21 mouse cellular contexts compared by ENCODE assay signal in the genomic region with DNA sequence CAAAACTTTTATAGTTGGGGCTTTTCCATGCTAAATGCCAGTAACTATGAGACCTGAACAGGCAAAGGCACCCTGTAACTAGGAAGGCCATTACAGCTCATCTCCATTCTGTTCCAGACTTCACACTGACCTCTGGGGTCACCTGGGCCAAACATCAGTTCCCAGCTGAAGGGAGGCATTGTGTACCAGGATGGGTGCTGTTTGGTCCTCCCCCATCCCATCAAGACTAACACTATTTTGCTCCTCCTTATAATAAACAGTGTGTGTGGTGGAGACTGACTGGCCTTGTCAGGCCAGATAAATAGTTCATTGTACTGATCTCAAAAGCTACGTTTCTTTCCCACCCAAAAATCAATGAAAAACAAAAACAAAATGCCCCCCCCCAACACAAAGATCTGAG.
DNase-seq lines count a peak whose midpoint lies in the region; ATAC-seq lines count a peak whose summit lies in the region.
"Had no signal": no experiment of that assay in that cellular context is flagged by ENCODE, and none has a peak within 500 bp of the region (broad histone marks: within the 10 kb centered on the region; RNA-seq: fewer than 3 reads in every experiment).

No protein-coding gene starts in this region.

- H3K4me1 ChIP-seq in hindbrain, embryonic 11.5 days (replicated peaks; ENCODE audit: control insufficient read depth, insufficient read depth, low read length) = no peaks in the 10 kb centered on the region
- no peaks in the 10 kb centered on the region for H3K4me1 ChIP-seq in hindbrain, embryonic 13.5 days (replicated peaks)
- no peaks in the 10 kb centered on the region for H3K4me1 ChIP-seq in neural tube, embryonic 11.5 days (ENCODE audit: control insufficient read depth, insufficient read depth, low read length)
- no peaks in the 10 kb centered on the region for H3K4me1 ChIP-seq in neural tube, embryonic 15.5 days
- H3K4me1 ChIP-seq: embryonic facial prominence, embryonic 15.5 days; forebrain, embryonic 15.5 days; hindbrain, embryonic 15.5 days had no signal

- no peak overlapping the region for H3K4me2 ChIP-seq in hindbrain, embryonic 11.5 days (replicated peaks; ENCODE audit: low read depth, low read length)
- no peak overlapping the region for H3K4me2 ChIP-seq in hindbrain, embryonic 13.5 days
- no peak overlapping the region for H3K4me2 ChIP-seq in neural tube, embryonic 11.5 days (ENCODE audit: low read depth)
- no peak overlapping the region for H3K4me2 ChIP-seq in neural tube, embryonic 15.5 days
- H3K4me2 ChIP-seq: embryonic facial prominence, embryonic 15.5 days; forebrain, embryonic 15.5 days; heart, embryonic 13.5 days; hindbrain, embryonic 15.5 days had no signal

- H3K27ac ChIP-seq in hindbrain, embryonic 11.5 days (ENCODE audit: low read depth, low read length) = no peak overlapping the region
- no peak overlapping the region for H3K27ac ChIP-seq in hindbrain, embryonic 13.5 days
- H3K27ac ChIP-seq in neural tube, embryonic 11.5 days (ENCODE audit: low read depth, low read length) = no peak overlapping the region
- no peak overlapping the region for H3K27ac ChIP-seq in neural tube, embryonic 15.5 days (replicated peaks)
- H3K27ac ChIP-seq: embryonic facial prominence, embryonic 15.5 days; forebrain, embryonic 10.5 days; forebrain, embryonic 15.5 days; heart, embryonic 13.5 days; hindbrain, embryonic 15.5 days had no signal

- H3K4me3 ChIP-seq in hindbrain, embryonic 11.5 days (ENCODE audit: low read depth, low read length) = no peak overlapping the region
- H3K4me3 ChIP-seq in hindbrain, embryonic 13.5 days = no peak overlapping the region
- no peak overlapping the region for H3K4me3 ChIP-seq in neural tube, embryonic 11.5 days (ENCODE audit: low read depth, low read length)
- H3K4me3 ChIP-seq in neural tube, embryonic 15.5 days (replicated peaks) = no peak overlapping the region
- H3K4me3 ChIP-seq: embryonic facial prominence, embryonic 15.5 days; erythroblast, embryonic 14.5 days; forebrain, embryonic 10.5 days; forebrain, embryonic 15.5 days; heart, embryonic 13.5 days; hindbrain, embryonic 15.5 days had no signal

- no peaks in the 10 kb centered on the region; the same call in 1 of the 2 replicates for H3K27me3 ChIP-seq in hindbrain, embryonic 11.5 days (ENCODE audit: control insufficient read depth, insufficient read depth, low read length)
- peaks cover 4% of the 10 kb centered on the region; the same call in 1 of the 2 replicates for H3K27me3 ChIP-seq in hindbrain, embryonic 13.5 days
- no peaks in the 10 kb centered on the region for H3K27me3 ChIP-seq in neural tube, embryonic 11.5 days (ENCODE audit: control insufficient read depth, insufficient read depth, low read length)
- H3K27me3 ChIP-seq in neural tube, embryonic 15.5 days (replicated peaks) = 0 out of 2 replicates have a peak, but pooled peaks cover 5% of the 10 kb centered on the region
- H3K27me3 ChIP-seq: CH12.LX; hindbrain, embryonic 15.5 days had no signal

- ATAC-seq in hindbrain, embryonic 11.5 days (ENCODE audit: low FRiP score) = peak; percentile 67
- ATAC-seq in hindbrain, embryonic 13.5 days (ENCODE audit: low FRiP score) = no peak
- ATAC-seq in neural tube, embryonic 11.5 days (ENCODE audit: insufficient read depth, low FRiP score, low TSS enrichment) = peak; percentile 58
- ATAC-seq in neural tube, embryonic 15.5 days (ENCODE audit: low FRiP score) = no peak
- ATAC-seq: activated CD4-positive, CD25-positive, alpha-beta regulatory T cell, adult 4 months; forebrain, embryonic 15.5 days; Patski had no signal

- no peak overlapping the region for H3K9ac ChIP-seq in hindbrain, embryonic 11.5 days (ENCODE audit: low read depth, low read length)
- H3K9ac ChIP-seq in hindbrain, embryonic 13.5 days = no peak overlapping the region
- H3K9ac ChIP-seq in neural tube, embryonic 11.5 days (ENCODE audit: low read length) = no peak overlapping the region
- no peak overlapping the region for H3K9ac ChIP-seq in neural tube, embryonic 15.5 days (replicated peaks)
- H3K9ac ChIP-seq: embryonic facial prominence, embryonic 15.5 days; forebrain, embryonic 15.5 days; heart, embryonic 13.5 days; hindbrain, embryonic 15.5 days had no signal

- peak; percentile 17 for DNase-seq in hindbrain, embryonic 11.5 days (ENCODE audit: low spot score)
- no peak for DNase-seq in neural tube, embryonic 11.5 days (ENCODE audit: low spot score)
- DNase-seq in embryo, embryonic 10.5 days (ENCODE audit: low spot score) = peak; percentile 19
- DNase-seq in urinary bladder, adult 2 months (ENCODE audit: low spot score) = no peak
- DNase-seq: adrenal gland, postnatal 14 days; cerebellum, adult 18-20 months; cerebellum, postnatal 10 days; gastrocnemius, postnatal 36 days; heart, adult 11 months; heart, postnatal 36 days had no signal

- WGBS in hindbrain, embryonic 11.5 days = 40% methylated on average over 1 of the region's 1 CpGs
- WGBS in hindbrain, embryonic 13.5 days = 40% methylated on average over 1 of the region's 1 CpGs
- 36% methylated on average over 1 of the region's 1 CpGs for WGBS in neural tube, embryonic 11.5 days
- 30% methylated on average over 1 of the region's 1 CpGs for WGBS in neural tube, embryonic 15.5 days

- H3K36me3 ChIP-seq in hindbrain, embryonic 11.5 days (ENCODE audit: control insufficient read depth, insufficient read depth, low read length) = no peaks in the 10 kb centered on the region
- H3K36me3 ChIP-seq in hindbrain, embryonic 13.5 days = no peaks in the 10 kb centered on the region
- no peaks in the 10 kb centered on the region for H3K36me3 ChIP-seq in neural tube, embryonic 11.5 days (ENCODE audit: control insufficient read depth, insufficient read depth, low read length)
- H3K36me3 ChIP-seq in neural tube, embryonic 15.5 days = no peaks in the 10 kb centered on the region
- H3K36me3 ChIP-seq: embryonic facial prominence, embryonic 15.5 days; forebrain, embryonic 10.5 days; forebrain, embryonic 15.5 days; heart, embryonic 13.5 days; hindbrain, embryonic 15.5 days had no signal

- no peaks in the 10 kb centered on the region for H3K9me3 ChIP-seq in hindbrain, embryonic 11.5 days (ENCODE audit: control insufficient read depth, low read length)
- no peaks in the 10 kb centered on the region for H3K9me3 ChIP-seq in hindbrain, embryonic 13.5 days
- no peaks in the 10 kb centered on the region for H3K9me3 ChIP-seq in neural tube, embryonic 11.5 days (ENCODE audit: control insufficient read depth, low read length)
- H3K9me3 ChIP-seq in neural tube, embryonic 15.5 days (replicated peaks) = no peaks in the 10 kb centered on the region
- H3K9me3 ChIP-seq: embryonic facial prominence, embryonic 15.5 days; forebrain, embryonic 10.5 days; forebrain, embryonic 15.5 days; heart, embryonic 13.5 days; hindbrain, embryonic 15.5 days had no signal

Comparison
In these comparisons a context has a peak if more than half of its experiments do, and no peak if none do; other contexts are left out.
1. ATAC-seq: peak in hindbrain, embryonic 11.5 days (single experiment) and neural tube, embryonic 11.5 days (single experiment); none in hindbrain, embryonic 13.5 days (single experiment) and neural tube, embryonic 15.5 days (single experiment).
2. DNase-seq: peak in hindbrain, embryonic 11.5 days (single experiment) and embryo, embryonic 10.5 days (single experiment); none in neural tube, embryonic 11.5 days (single experiment) and urinary bladder, adult 2 months (single experiment).